Mouse (Mus musculus): ENCODE measurements around the gene Stat5b. TPM values are rescaled to one million over a fixed set of nuclear protein-coding genes. Genes with fewer than 3 reads are reported as not detected.
A peak's percentile ranks its signal among the peaks of the same experiment; 100 is the strongest.

Gene Stat5b
- polyA plus RNA-seq, 1 experiment, result 44.7 TPM

DNA sequence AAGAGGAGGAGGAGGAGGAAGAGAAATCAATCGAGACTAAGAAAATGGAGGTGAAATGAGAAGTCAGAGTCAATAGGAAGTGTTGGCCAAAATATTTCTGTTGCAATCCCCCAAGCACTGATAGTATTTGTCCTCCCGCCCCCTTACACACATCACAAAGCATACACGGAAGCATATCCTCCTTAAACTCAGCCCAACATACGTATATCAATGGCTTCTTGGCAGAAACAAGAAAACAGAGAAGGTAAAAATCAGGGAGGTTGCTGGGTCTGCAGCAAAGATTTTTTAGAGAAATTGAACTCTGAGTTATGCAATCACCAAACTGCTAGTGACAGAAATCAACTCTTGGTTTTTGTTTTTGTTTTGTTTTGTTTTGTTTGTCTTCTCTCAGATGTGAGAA lies 2.4 kb downstream of the Stat5b start:
- no peak for DNase-seq
- peaks cover 10% of the 10 kb centered on the region for H3K4me1 ChIP-seq (ENCODE audit: control insufficient read depth, insufficient read depth, low read length)
- no peak overlapping the region for H3K4me3 ChIP-seq (replicated peaks; ENCODE audit: extremely low read depth, low read depth, low read length)
- TF ChIP-seq POLR2A (IDR thresholded peaks at IDR 0.05; ENCODE audit: borderline replicate concordance, extremely low read depth, low read depth, low read length), result no peak
- TF ChIP-seq CTCF (IDR thresholded peaks at IDR 0.05; ENCODE audit: insufficient read depth, low read length), result no peak
- WGBS, result 15% methylated on average over 4 of the region's 4 CpGs

- Histone ChIP-seq H3K4me1 (ENCODE audit: control insufficient read depth, insufficient read depth, low read length) (peaks cover 10% of the 10 kb centered on the region), H3K4me3 (replicated peaks; ENCODE audit: extremely low read depth, low read depth, low read length) (no peak overlapping the region)
- TF ChIP-seq POLR2A (IDR thresholded peaks at IDR 0.05; ENCODE audit: borderline replicate concordance, extremely low read depth, low read depth, low read length) (no peak), CTCF (IDR thresholded peaks at IDR 0.05; ENCODE audit: insufficient read depth, low read length) (no peak)
- no peak for DNase-seq
- 68% methylated on average over 4 of the region's 4 CpGs for WGBS
These were observed 3.0 kb downstream of the Stat5b start for GRCm38 (mm10) chr11:100847572-100847971.

DNA sequence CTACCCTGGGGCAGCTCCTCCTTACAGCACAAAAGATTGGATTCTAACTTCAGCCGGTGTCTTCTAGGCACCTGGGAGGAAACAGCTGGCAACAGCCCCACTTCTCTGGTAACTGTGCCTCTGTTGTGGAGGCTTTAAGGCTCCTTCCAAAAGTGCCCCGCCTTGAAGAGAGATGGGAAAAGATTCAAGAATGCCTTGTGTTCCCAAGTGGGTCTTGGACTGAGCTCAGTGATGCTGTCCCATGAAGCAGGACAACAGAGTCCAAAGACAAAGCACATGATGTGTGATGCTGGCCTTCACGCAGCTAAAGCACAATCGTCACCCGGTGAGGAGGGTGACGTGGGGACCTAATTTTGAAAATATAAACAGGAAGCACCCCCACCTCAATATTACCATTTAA lies 4.7 kb downstream of the Stat5b start:
- H3K4me3 ChIP-seq (replicated peaks; ENCODE audit: extremely low read depth, low read depth, low read length), result no peak overlapping the region
- DNase-seq, result no peak
- no peak for TF ChIP-seq POLR2A (IDR thresholded peaks at IDR 0.05; ENCODE audit: borderline replicate concordance, extremely low read depth, low read depth, low read length)
- TF ChIP-seq CTCF (IDR thresholded peaks at IDR 0.05; ENCODE audit: insufficient read depth, low read length), result no peak
- 37% methylated on average over 6 of the region's 6 CpGs for WGBS
- peaks cover 14% of the 10 kb centered on the region for H3K4me1 ChIP-seq (ENCODE audit: control insufficient read depth, insufficient read depth, low read length)

DNA sequence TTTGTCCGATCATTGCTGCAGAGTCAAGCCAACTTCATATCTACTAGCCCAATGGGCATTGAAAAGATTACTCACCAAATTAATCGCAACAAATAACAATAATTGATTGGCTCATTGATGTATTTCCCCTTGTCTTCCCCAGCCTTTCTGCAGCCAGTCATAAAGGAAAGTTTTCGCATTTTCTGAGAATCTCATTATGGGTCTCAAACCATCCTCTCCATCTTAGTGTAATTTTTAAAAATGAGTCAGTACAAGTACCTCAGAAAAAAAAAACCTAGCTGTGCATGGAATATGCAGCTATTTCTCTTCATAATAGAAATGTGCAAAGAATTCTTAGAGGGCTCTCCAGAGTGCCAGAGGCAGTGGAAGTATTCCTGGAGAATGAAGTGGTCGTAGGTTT lies 6.4 kb downstream of the Stat5b start:
- Histone ChIP-seq H3K4me1 (ENCODE audit: control insufficient read depth, insufficient read depth, low read length) (peaks cover 13% of the 10 kb centered on the region), H3K4me3 (replicated peaks; ENCODE audit: extremely low read depth, low read depth, low read length) (no peak overlapping the region)
- 78% methylated on average over 4 of the region's 4 CpGs for WGBS
- DNase-seq, result no peak
- TF ChIP-seq CTCF (IDR thresholded peaks at IDR 0.05; ENCODE audit: insufficient read depth, low read length) (no peak), POLR2A (IDR thresholded peaks at IDR 0.05; ENCODE audit: borderline replicate concordance, extremely low read depth, low read depth, low read length) (no peak)

GRCm38 (mm10) chr11:100843070-100843669 lies 7.4 kb downstream of the Stat5b start:
- Histone ChIP-seq H3K4me1 (ENCODE audit: control insufficient read depth, insufficient read depth, low read length) (peaks cover 9% of the 10 kb centered on the region; the same call in 1 of the 2 replicates), H3K4me3 (replicated peaks; ENCODE audit: extremely low read depth, low read depth, low read length) (no peak overlapping the region)
- no peak for TF ChIP-seq CTCF (IDR thresholded peaks at IDR 0.05; ENCODE audit: insufficient read depth, low read length)
- TF ChIP-seq POLR2A (IDR thresholded peaks at IDR 0.05; ENCODE audit: borderline replicate concordance, extremely low read depth, low read depth, low read length), result no peak
- 90% methylated on average over 8 of the region's 8 CpGs for WGBS
- DNase-seq, result no peak

DNA sequence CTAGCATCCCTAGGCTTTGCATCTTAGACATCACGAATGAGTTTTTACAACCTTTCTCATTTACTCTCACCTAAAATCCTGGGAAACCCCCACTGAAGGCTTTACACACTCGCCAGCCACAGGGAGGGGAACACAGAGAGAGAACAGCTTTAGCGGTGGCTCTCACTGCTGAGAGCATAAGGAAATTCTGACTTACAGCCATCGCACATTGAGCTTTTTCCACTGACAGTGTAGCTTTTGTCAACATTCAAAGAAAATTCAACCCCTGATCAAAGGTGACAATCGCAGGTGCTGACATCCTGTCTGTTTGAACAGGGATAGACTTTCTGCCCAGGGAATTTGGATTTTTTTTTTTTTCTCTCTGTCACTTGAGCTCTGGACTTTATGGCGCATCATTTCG lies 8.5 kb downstream of the Stat5b start:
- H3K4me3 ChIP-seq (replicated peaks; ENCODE audit: extremely low read depth, low read depth, low read length), result no peak overlapping the region
- TF ChIP-seq POLR2A (IDR thresholded peaks at IDR 0.05; ENCODE audit: borderline replicate concordance, extremely low read depth, low read depth, low read length), result no peak

GRCm38 (mm10) chr11:100840866-100841265 lies 9.7 kb downstream of the Stat5b start:
- Histone ChIP-seq H3K4me1 (ENCODE audit: control insufficient read depth, insufficient read depth, low read length) (peaks cover 7% of the 10 kb centered on the region; the same call in 1 of the 2 replicates), H3K4me3 (replicated peaks; ENCODE audit: extremely low read depth, low read depth, low read length) (no peak overlapping the region)
- no peak for DNase-seq
- TF ChIP-seq POLR2A (IDR thresholded peaks at IDR 0.05; ENCODE audit: borderline replicate concordance, extremely low read depth, low read depth, low read length) (no peak), CTCF (IDR thresholded peaks at IDR 0.05; ENCODE audit: insufficient read depth, low read length) (no peak)
- 26% methylated on average over 12 of the region's 12 CpGs for WGBS

More for the DNA sequence above, 8.5 kb downstream of the Stat5b start:
- no peak for DNase-seq
- 84% methylated on average over 7 of the region's 7 CpGs for WGBS
- peaks cover 7% of the 10 kb centered on the region; the same call in 1 of the 2 replicates for H3K4me1 ChIP-seq (ENCODE audit: control insufficient read depth, insufficient read depth, low read length)

DNA sequence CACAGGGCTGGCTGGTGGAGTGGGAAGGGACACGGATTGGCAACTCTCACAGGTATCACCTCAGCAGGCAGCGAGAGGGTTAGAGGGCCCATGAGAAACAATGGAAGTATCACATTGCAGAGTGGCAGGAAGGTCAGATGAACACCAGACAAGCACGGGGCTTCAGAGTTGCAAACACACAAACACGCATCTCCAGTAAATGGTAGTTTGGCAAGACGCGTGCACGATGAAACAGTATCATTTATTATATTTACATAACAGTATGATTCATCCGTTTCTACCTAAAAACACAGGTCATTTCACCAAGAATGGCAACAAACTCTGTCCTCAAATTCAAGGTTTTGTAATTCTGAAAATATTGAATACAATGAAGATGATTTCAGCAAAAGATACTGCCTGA lies 11.0 kb downstream of the Stat5b start:
- Histone ChIP-seq H3K4me3 (replicated peaks; ENCODE audit: extremely low read depth, low read depth, low read length) (no peak overlapping the region), H3K4me1 (ENCODE audit: control insufficient read depth, insufficient read depth, low read length) (peaks cover 5% of the 10 kb centered on the region; the same call in 1 of the 2 replicates)
- 49% methylated on average over 8 of the region's 8 CpGs for WGBS
- no peak for DNase-seq
- no peak for TF ChIP-seq POLR2A (IDR thresholded peaks at IDR 0.05; ENCODE audit: borderline replicate concordance, extremely low read depth, low read depth, low read length)
- TF ChIP-seq CTCF (IDR thresholded peaks at IDR 0.05; ENCODE audit: insufficient read depth, low read length), result no peak

- Histone ChIP-seq H3K4me1 (ENCODE audit: control insufficient read depth, insufficient read depth, low read length) (peaks cover 5% of the 10 kb centered on the region; the same call in 1 of the 2 replicates), H3K4me3 (replicated peaks; ENCODE audit: extremely low read depth, low read depth, low read length) (no peak overlapping the region)
- DNase-seq, result no peak
- TF ChIP-seq POLR2A (IDR thresholded peaks at IDR 0.05; ENCODE audit: borderline replicate concordance, extremely low read depth, low read depth, low read length), result no peak
- no peak for TF ChIP-seq CTCF (IDR thresholded peaks at IDR 0.05; ENCODE audit: insufficient read depth, low read length)
- WGBS, result 94% methylated on average over 9 of the region's 9 CpGs
These were observed 11.6 kb downstream of the Stat5b start for GRCm38 (mm10) chr11:100838894-100839293.

DNA sequence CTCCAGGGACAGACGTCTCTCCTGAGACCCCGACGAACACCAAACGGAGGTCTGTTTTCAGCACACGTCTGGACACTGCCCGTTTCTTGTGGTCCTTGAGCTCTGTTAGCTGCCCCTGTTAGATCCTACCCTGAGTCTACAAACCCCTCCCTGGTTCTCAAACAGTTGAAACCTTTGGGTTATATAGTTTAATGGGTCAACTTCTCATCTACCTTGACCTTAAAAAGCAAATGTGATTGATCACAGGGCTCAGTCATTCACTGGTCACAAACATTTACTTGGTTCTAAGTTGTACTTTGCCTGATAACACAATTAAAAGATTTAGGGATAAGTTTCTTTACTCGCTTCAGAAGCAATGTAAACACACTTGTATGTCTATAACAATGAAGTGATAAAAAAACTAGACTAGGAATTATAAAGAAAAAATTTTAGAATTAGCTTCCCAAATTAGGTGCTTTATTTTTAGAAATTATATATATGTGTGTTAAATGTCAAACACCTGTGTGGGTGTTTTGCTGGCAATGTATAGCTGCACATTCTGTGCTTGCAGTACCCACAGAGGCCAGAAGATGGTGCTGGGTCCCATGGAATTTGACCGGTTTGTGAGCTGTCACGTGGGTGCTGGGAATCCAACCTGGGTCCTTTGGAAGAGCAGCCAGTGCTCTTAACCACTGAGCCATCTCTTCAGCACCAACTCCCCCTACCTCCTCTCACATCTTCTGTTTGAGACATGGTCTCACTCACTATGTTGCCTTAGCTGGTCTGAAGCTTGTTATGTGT lies 13.4 kb downstream of the Stat5b start:
- no peak for DNase-seq
- 74% methylated on average over 9 of the region's 9 CpGs for WGBS
- Histone ChIP-seq H3K4me1 (ENCODE audit: control insufficient read depth, insufficient read depth, low read length) (peaks cover 8% of the 10 kb centered on the region; the same call in 1 of the 2 replicates), H3K4me3 (replicated peaks; ENCODE audit: extremely low read depth, low read depth, low read length) (no peak overlapping the region)
- TF ChIP-seq CTCF (IDR thresholded peaks at IDR 0.05; ENCODE audit: insufficient read depth, low read length) (peak; percentile 54), POLR2A (IDR thresholded peaks at IDR 0.05; ENCODE audit: borderline replicate concordance, extremely low read depth, low read depth, low read length) (no peak)

All from lung, adult 2 months (tissue).